Mouse (Mus musculus) heart, postnatal 36 days (tissue): ENCODE data around the gene Msh6. TPM values are rescaled to one million over a fixed set of nuclear protein-coding genes. Genes with fewer than 3 reads are reported as not detected.
A peak's percentile ranks its signal among the peaks of the same experiment; 100 is the strongest.
"Not testable (repeated sequence)": the region's sequence is repeated elsewhere in the genome, so short reads cannot be mapped to it uniquely, and the experiment has no call there.

Experiments
- DNase-seq, 2 experiments: peaks; one replicate each; pipeline ENCODE4 v3.0.0; 2021 to 2022
- intact Hi-C: fragments of 180-260 bp; cut with DNase I; formaldehyde crosslinking; loops from one replicate; pipeline ENCODE4 v1.15.1; 2025
- total RNA-seq, 2 experiments: library from RNA; stranded (reverse); gene quantifications; 2 replicates each; pipeline ENCODE4 v1.2.3; 2021

The Msh6 gene
- total RNA-seq, 2 experiments from 2014 or later, result 7.9 to 11.0 TPM

GRCm38 (mm10) chr17:87976927-87977326 is 2.1 kb downstream of the Msh6 start:
- intact Hi-C loops, result loop anchor here (5.0 kb wide), 1 partner anchor 85 kb away; no protein-coding TSS in a partner anchor
- DNase-seq, result not testable (repeated sequence)

- DNase-seq, result not testable (repeated sequence)
- intact Hi-C loops, result loop anchor here (5.0 kb wide), 1 partner anchor 83 kb away; no protein-coding TSS in a partner anchor
Measured at GRCm38 (mm10) chr17:87979696-87980095, 4.8 kb downstream of the Msh6 start.

- intact Hi-C loops, result no loop called here
- no peak for DNase-seq
Measured at GRCm38 (mm10) chr17:87982112-87982511, 7.2 kb downstream of the Msh6 start.

- intact Hi-C loops, result no loop called here
- DNase-seq, result no peak
Measured at GRCm38 (mm10) chr17:87983313-87983712, 8.5 kb downstream of the Msh6 start.

GRCm38 (mm10) chr17:87984440-87985214 is 9.8 kb downstream of the Msh6 start:
- no peak for DNase-seq
- intact Hi-C loops, result no loop called here

- intact Hi-C loops, result no loop called here
- no peak for DNase-seq
Measured at GRCm38 (mm10) chr17:87985916-87986315, 11.1 kb downstream of the Msh6 start.

- intact Hi-C loops, result no loop called here
- no peak for DNase-seq
Measured at GRCm38 (mm10) chr17:87987507-87987906, 12.6 kb downstream of the Msh6 start.

- no peak for DNase-seq
- intact Hi-C loops, result no loop called here
Measured at GRCm38 (mm10) chr17:87992154-87992553, 17.3 kb downstream of the Msh6 start.

- intact Hi-C loops, result no loop called here
Measured at GRCm38 (mm10) chr17:87993338-87993737, 18.5 kb downstream of the Msh6 start.

GRCm38 (mm10) chr17:87997808-87998207 is 22.9 kb downstream of the Msh6 start:
- DNase-seq, result no peak
- intact Hi-C loops, result no loop called here

More at GRCm38 (mm10) chr17:87993338-87993737, 18.5 kb downstream of the Msh6 start:
- DNase-seq, result no peak

- intact Hi-C loops, result no loop called here
- no peak for DNase-seq
Measured at GRCm38 (mm10) chr17:88004892-88005291, 30.0 kb downstream of the Msh6 start.

- intact Hi-C loops, result no loop called here
- no peak for DNase-seq
Measured at GRCm38 (mm10) chr17:88006956-88007355, 32.1 kb downstream of the Msh6 start.

GRCm38 (mm10) chr17:88014456-88014855 is 39.6 kb downstream of the Msh6 start:
- intact Hi-C loops, result no loop called here
- DNase-seq, result no peak

- DNase-seq, intact Hi-C loops: not testable (repeated sequence)
Measured at GRCm38 (mm10) chr17:88016027-88016426, 41.2 kb downstream of the Msh6 start.

GRCm38 (mm10) chr17:88023924-88024323 is 49.1 kb downstream of the Msh6 start:
- DNase-seq, result no peak
- intact Hi-C loops, result no loop called here

- intact Hi-C loops, result loop anchor here (1.0 to 5.0 kb wide), 3 partner anchors 82 to 487 kb away; no protein-coding TSS in a partner anchor
- DNase-seq, result peak; percentile 53 to 58
Measured at GRCm38 (mm10) chr17:88025227-88025626, 50.4 kb downstream of the Msh6 start.

GRCm38 (mm10) chr17:88029194-88029970 is 54.5 kb downstream of the Msh6 start:
- intact Hi-C loops, result loop anchor here (5.0 kb wide), 2 partner anchors 78 to 483 kb away; no protein-coding TSS in a partner anchor
- no peak for DNase-seq

- DNase-seq, result no peak
- intact Hi-C loops, result no loop called here
Measured at GRCm38 (mm10) chr17:88031755-88032154, 56.9 kb downstream of the Msh6 start.

GRCm38 (mm10) chr17:88034418-88034817 is 59.6 kb downstream of the Msh6 start:
- intact Hi-C loops, result no loop called here
- DNase-seq, result no peak
